In the genomic region with DNA sequence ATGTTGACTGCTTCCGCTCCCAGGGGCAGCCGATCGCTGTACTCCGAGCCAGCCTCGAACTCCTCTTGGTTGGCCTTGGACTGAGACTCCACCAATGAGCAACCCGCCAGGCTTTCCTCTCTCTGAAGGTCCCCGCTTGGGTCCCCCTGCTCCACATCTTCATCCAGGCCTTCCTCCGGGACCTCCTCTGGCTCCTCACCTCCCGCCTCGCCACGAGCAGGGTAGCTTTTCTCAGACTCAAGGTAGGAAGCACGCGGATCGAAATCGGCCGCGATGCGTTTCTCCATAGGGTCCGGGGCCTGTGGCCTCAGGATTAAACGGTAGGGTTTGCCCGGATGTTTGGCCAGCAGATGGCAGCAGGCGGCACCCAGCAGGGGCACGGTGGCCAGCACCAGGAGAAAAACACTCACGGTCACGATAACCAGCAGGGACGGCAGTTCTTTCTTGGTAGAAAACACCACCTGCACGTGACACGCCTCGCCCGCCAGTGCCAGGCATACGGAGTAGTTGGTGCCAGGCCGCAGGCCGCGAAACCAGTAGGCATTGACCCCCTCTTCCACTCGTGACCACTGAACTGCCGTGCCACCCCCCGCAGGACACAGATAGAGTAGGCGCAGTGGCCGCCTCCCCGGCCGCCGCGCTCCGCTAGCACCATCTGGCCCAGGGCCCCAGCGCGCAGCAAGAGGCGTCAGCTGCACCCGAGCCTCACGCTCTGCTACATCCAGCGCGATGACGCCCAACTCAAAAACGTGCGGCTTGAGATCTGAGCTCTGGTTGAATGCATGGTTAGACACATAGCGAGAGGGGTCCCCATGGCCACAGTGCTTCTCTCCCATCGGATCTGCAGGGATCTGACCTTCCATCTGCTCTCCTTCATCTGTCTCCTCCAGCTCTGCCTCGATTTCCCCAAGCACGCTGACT, we compare ENCODE assay signal across 8 mouse cellular contexts. TPM values are rescaled to one million over a fixed set of nuclear protein-coding genes. Genes with fewer than 3 reads are reported as not detected.
DNase-seq lines count a peak whose midpoint lies in the region; ATAC-seq and TF ChIP-seq lines count a peak whose summit lies in the region.

No protein-coding gene starts in this region.

- ATAC-seq in heart, postnatal 0 days (ENCODE audit: insufficient read depth, low read depth), result peak; percentile 49

- no peak overlapping the region; the same call in 1 of the 2 replicates for H3K4me3 ChIP-seq in testis, adult 2 months (ENCODE audit: control insufficient read depth, low read depth, low read length)
- peak overlapping the region; percentile 33 for H3K4me3 ChIP-seq in heart, postnatal 0 days (ENCODE audit: low read depth, low read length)
- peak overlapping the region; percentile 65 for H3K4me3 ChIP-seq in layer of hippocampus, adult 2 months

- H3K9ac ChIP-seq in heart, postnatal 0 days (replicated peaks; ENCODE audit: low read depth, low read length), result no peak overlapping the region

- TF ChIP-seq EP300 in heart, postnatal 0 days (IDR thresholded peaks at IDR 0.05; ENCODE audit: low read depth), result no peak

- TF ChIP-seq CTCF in testis, adult 2 months (IDR thresholded peaks at IDR 0.05; ENCODE audit: control insufficient read depth, insufficient read depth, insufficient replicate concordance, low read depth, low read length), result peak; percentile 41; the same call in 1 of the 2 replicates
- TF ChIP-seq CTCF in heart, postnatal 0 days (IDR thresholded peaks at IDR 0.05; ENCODE audit: low read depth), result peak; percentile 67
- TF ChIP-seq CTCF in layer of hippocampus, adult 2 months (conservative IDR thresholded peaks at IDR 0.05), result peak; percentile 72

- DNase-seq in testis, postnatal 14 days (ENCODE audit: low spot score), result no peak
- peak; percentile 62 for DNase-seq in embryo, embryonic 9.5 days (ENCODE audit: extremely low spot score)
- DNase-seq in heart, postnatal 0 days (ENCODE audit: low spot score), result no peak
- peak; percentile 31 to 63 for DNase-seq in layer of hippocampus, adult 2 months (ENCODE audit: low spot score in 2 of 2)
- peak; percentile 61 for DNase-seq in lung, postnatal 14 days
- peak; percentile 71 for DNase-seq in ovary, postnatal 36 days (ENCODE audit: low spot score)
- DNase-seq in adipocyte (ENCODE audit: low spot score), result no peak

- peaks cover 20% of the 10 kb centered on the region for H3K4me1 ChIP-seq in testis, adult 2 months (ENCODE audit: control insufficient read depth, insufficient read depth, low read length)
- H3K4me1 ChIP-seq in heart, postnatal 0 days (ENCODE audit: control insufficient read depth, insufficient read depth), result peaks cover 19% of the 10 kb centered on the region

- 0 out of 2 replicates have a peak overlapping the region, but pooled peaks have one; percentile 15 for H3K27ac ChIP-seq in testis, adult 2 months (ENCODE audit: control insufficient read depth, insufficient read depth, low read depth, low read length)
- no peak overlapping the region for H3K27ac ChIP-seq in heart, postnatal 0 days (ENCODE audit: low read depth)
- peak overlapping the region; percentile 95 for H3K27ac ChIP-seq in layer of hippocampus, adult 2 months

- peak overlapping the region; percentile 50 for H3K4me2 ChIP-seq in heart, postnatal 0 days (ENCODE audit: low read depth, low read length)

- peaks cover under 1% of the 10 kb centered on the region; the same call in 1 of the 2 replicates for H3K27me3 ChIP-seq in testis, adult 2 months (ENCODE audit: control insufficient read depth, insufficient read depth, low read length)
- H3K27me3 ChIP-seq in heart, postnatal 0 days (ENCODE audit: control insufficient read depth, insufficient read depth, low read length), result peaks cover 95% of the 10 kb centered on the region

- no peak; the same call in 1 of the 2 replicates for TF ChIP-seq POLR2A in testis, adult 2 months (IDR thresholded peaks at IDR 0.05; ENCODE audit: control insufficient read depth, low read depth, low read length)

- H3K9me3 ChIP-seq in heart, postnatal 0 days (replicated peaks; ENCODE audit: control insufficient read depth, low read length), result no peaks in the 10 kb centered on the region

- WGBS in heart, postnatal 0 days, result 2% methylated on average over 58 of the region's 58 CpGs

- H3K36me3 ChIP-seq in testis, adult 2 months (ENCODE audit: control insufficient read depth, insufficient read depth, low read length), result no peaks in the 10 kb centered on the region
- no peaks in the 10 kb centered on the region for H3K36me3 ChIP-seq in heart, postnatal 0 days (replicated peaks; ENCODE audit: control insufficient read depth, insufficient read depth, low read length)

RNA-seq across cellular contexts. Expression of a gene that starts 6.1 kb away (rescaled TPM):
- 5.6 and 8.4 TPM in 2 replicates for polyA plus RNA-seq in testis, adult 2 months (2012; rRNA removed)
- 21.1 and 39.9 TPM in 2 replicates for total RNA-seq in heart, postnatal 0 days (2014; rRNA removed; ENCODE audit: low replicate concordance)
- polyA plus RNA-seq in heart, postnatal 0 days (2015; fragmentation: Nextera tagmentation; extraction: Ambion mirVana), result 14.4 and 16.3 TPM in 2 replicates
- total RNA-seq in layer of hippocampus, adult 2 months (2021), result 10 to 100 TPM; 12.8 to 14.2 TPM

RNA-seq across cellular contexts. Expression of a gene that starts 6.1 kb away (rescaled TPM):
- polyA plus RNA-seq in testis, adult 2 months (2012; rRNA removed), result 5.1 and 5.2 TPM in 2 replicates
- 0.69 and 0.89 TPM in 2 replicates for total RNA-seq in heart, postnatal 0 days (2014; rRNA removed; ENCODE audit: low replicate concordance)
- 0.08 TPM in 1 of 2 replicates, not detected in the other for polyA plus RNA-seq in heart, postnatal 0 days (2015; fragmentation: Nextera tagmentation; extraction: Ambion mirVana)
- total RNA-seq in layer of hippocampus, adult 2 months (2021), result 100 to 1,000 TPM; 134 to 136 TPM

RNA-seq across cellular contexts. Expression of a gene that starts 51.5 kb away (rescaled TPM):
- polyA plus RNA-seq in testis, adult 2 months (2012; rRNA removed), result 1.8 and 2.9 TPM in 2 replicates
- 11.4 and 15.0 TPM in 2 replicates for total RNA-seq in heart, postnatal 0 days (2014; rRNA removed; ENCODE audit: low replicate concordance)
- 5.2 and 5.6 TPM in 2 replicates for polyA plus RNA-seq in heart, postnatal 0 days (2015; fragmentation: Nextera tagmentation; extraction: Ambion mirVana)
- total RNA-seq in layer of hippocampus, adult 2 months (2021), result 10 to 100 TPM; 11.9 to 14.2 TPM

RNA-seq across cellular contexts. Expression of a gene that starts 54.9 kb away (rescaled TPM):
- 11.0 and 11.5 TPM in 2 replicates for polyA plus RNA-seq in testis, adult 2 months (2012; rRNA removed)
- 16.4 and 52.8 TPM in 2 replicates for total RNA-seq in heart, postnatal 0 days (2014; rRNA removed; ENCODE audit: low replicate concordance)
- 21.7 and 23.3 TPM in 2 replicates for polyA plus RNA-seq in heart, postnatal 0 days (2015; fragmentation: Nextera tagmentation; extraction: Ambion mirVana)
- 10 to 100 TPM; 78.6 to 78.7 TPM for total RNA-seq in layer of hippocampus, adult 2 months (2021)

Comparison
In these comparisons a context has a peak if more than half of its experiments do, and no peak if none do; other contexts are left out.
1. DNase-seq: peak in embryo, embryonic 9.5 days (single experiment), layer of hippocampus, adult 2 months (2 of 2), lung, postnatal 14 days (single experiment) and ovary, postnatal 36 days (single experiment); none in testis, postnatal 14 days (single experiment), heart, postnatal 0 days (single experiment) and adipocyte (single experiment).
2. RNA of a gene that starts 6.1 kb away (total RNA-seq): 134 to 136 TPM in layer of hippocampus, adult 2 months; 0.69 to 0.89 TPM in heart, postnatal 0 days; every median in the first group is over 10 times any median in the second.
3. Peak in every context shown above with its lines, with median percentiles within 50 percentile points of each other: CTCF ChIP-seq.